Mouse (Mus musculus): ENCODE measurements at regions not wholly inside any gene's neighbourhood (a gene's known extent, or its start where the extent isn't known, plus 50 kb on each side); places are given as distances from the start of the nearest gene placed in this dataset.

- Histone ChIP-seq H3K27ac (no peak overlapping the region), H3K4me3 (replicated peaks) (no peak overlapping the region), H3K9ac (no peak overlapping the region), H3K4me1 (no peaks in the 10 kb centered on the region), H3K9me3 (no peaks in the 10 kb centered on the region), H3K4me2 (no peak overlapping the region), H3K36me3 (no peaks in the 10 kb centered on the region), H3K27me3 (replicated peaks) (peaks cover 11% of the 10 kb centered on the region; the same call in 1 of the 2 replicates)
- ATAC-seq (ENCODE audit: insufficient read depth, low FRiP score, low read depth): no peak
- WGBS: 85% methylated on average over 11 of the region's 11 CpGs
Observed at GRCm38 (mm10) chr2:172751364-172751763, 188.8 kb downstream of the Bmp7 start.

- Histone ChIP-seq H3K27me3 (replicated peaks) (peaks cover 33% of the 10 kb centered on the region; the same call in 1 of the 2 replicates), H3K9ac (no peak overlapping the region), H3K4me2 (no peak overlapping the region), H3K4me3 (replicated peaks) (no peak overlapping the region), H3K27ac (no peak overlapping the region), H3K36me3 (no peaks in the 10 kb centered on the region), H3K4me1 (no peaks in the 10 kb centered on the region), H3K9me3 (no peaks in the 10 kb centered on the region)
- 63% methylated on average over 15 of the region's 15 CpGs for WGBS
- no peak for ATAC-seq (ENCODE audit: insufficient read depth, low FRiP score, low read depth)
Observed at GRCm38 (mm10) chr2:172755686-172756471, 184.2 kb downstream of the Bmp7 start.

- Histone ChIP-seq H3K36me3 (no peaks in the 10 kb centered on the region), H3K4me2 (no peak overlapping the region), H3K27ac (no peak overlapping the region), H3K9ac (no peak overlapping the region), H3K4me3 (replicated peaks) (no peak overlapping the region), H3K9me3 (no peaks in the 10 kb centered on the region), H3K27me3 (replicated peaks) (peaks cover 33% of the 10 kb centered on the region; the same call in 1 of the 2 replicates), H3K4me1 (no peaks in the 10 kb centered on the region)
- WGBS: 30% methylated on average over 8 of the region's 8 CpGs
- no peak for ATAC-seq (ENCODE audit: insufficient read depth, low FRiP score, low read depth)
Observed at GRCm38 (mm10) chr2:172756472-172756860, 183.7 kb downstream of the Bmp7 start.

- no peaks in the 10 kb centered on the region for H3K36me3 ChIP-seq
- WGBS: 10% methylated on average over 9 of the region's 9 CpGs
Observed at GRCm38 (mm10) chr2:172758497-172758896, 181.6 kb downstream of the Bmp7 start.

GRCm38 (mm10) chr2:172765260-172765659, 174.9 kb downstream of the Bmp7 start:
- Histone ChIP-seq H3K4me1 (no peaks in the 10 kb centered on the region), H3K9ac (no peak overlapping the region), H3K4me2 (no peak overlapping the region), H3K4me3 (replicated peaks) (no peak overlapping the region), H3K9me3 (no peaks in the 10 kb centered on the region), H3K27me3 (replicated peaks) (no peaks in the 10 kb centered on the region), H3K36me3 (no peaks in the 10 kb centered on the region), H3K27ac (no peak overlapping the region)
- 88% methylated on average over 2 of the region's 2 CpGs for WGBS
- no peak for ATAC-seq (ENCODE audit: insufficient read depth, low FRiP score, low read depth)

More at GRCm38 (mm10) chr2:172758497-172758896, 181.6 kb downstream of the Bmp7 start:
- Histone ChIP-seq H3K9me3 (no peaks in the 10 kb centered on the region), H3K9ac (no peak overlapping the region), H3K4me2 (no peak overlapping the region), H3K4me1 (no peaks in the 10 kb centered on the region), H3K27me3 (replicated peaks) (peaks cover 33% of the 10 kb centered on the region; the same call in 1 of the 2 replicates), H3K4me3 (replicated peaks) (no peak overlapping the region), H3K27ac (no peak overlapping the region)
- ATAC-seq (ENCODE audit: insufficient read depth, low FRiP score, low read depth): no peak; the same call in 1 of the 2 replicates

- no peak overlapping the region for H3K4me2 ChIP-seq
- 61% methylated on average over 7 of the region's 7 CpGs for WGBS
- H3K9me3 ChIP-seq: no peaks in the 10 kb centered on the region
- no peak overlapping the region for H3K4me3 ChIP-seq (replicated peaks)
- no peaks in the 10 kb centered on the region for H3K4me1 ChIP-seq
- no peak overlapping the region for H3K9ac ChIP-seq
- H3K27ac ChIP-seq: no peak overlapping the region
- ATAC-seq (ENCODE audit: insufficient read depth, low FRiP score, low read depth): no peak
- H3K36me3 ChIP-seq: no peaks in the 10 kb centered on the region
- no peaks in the 10 kb centered on the region for H3K27me3 ChIP-seq (replicated peaks)
Observed at GRCm38 (mm10) chr2:172766403-172766802, 173.7 kb downstream of the Bmp7 start.

GRCm38 (mm10) chr2:172768756-172769155, 171.4 kb downstream of the Bmp7 start:
- Histone ChIP-seq H3K27ac (no peak overlapping the region), H3K36me3 (no peaks in the 10 kb centered on the region), H3K4me3 (replicated peaks) (no peak overlapping the region), H3K4me2 (no peak overlapping the region), H3K27me3 (replicated peaks) (no peaks in the 10 kb centered on the region), H3K4me1 (no peaks in the 10 kb centered on the region), H3K9ac (no peak overlapping the region), H3K9me3 (no peaks in the 10 kb centered on the region)
- ATAC-seq (ENCODE audit: insufficient read depth, low FRiP score, low read depth): no peak
- whole genome bisulfite sequencing: 73% methylated on average over 8 of the region's 8 CpGs

- no peak for ATAC-seq (ENCODE audit: insufficient read depth, low FRiP score, low read depth)
- Histone ChIP-seq H3K4me2 (no peak overlapping the region), H3K4me3 (replicated peaks) (no peak overlapping the region), H3K9ac (no peak overlapping the region), H3K27ac (no peak overlapping the region), H3K9me3 (no peaks in the 10 kb centered on the region), H3K4me1 (no peaks in the 10 kb centered on the region), H3K36me3 (no peaks in the 10 kb centered on the region), H3K27me3 (replicated peaks) (no peaks in the 10 kb centered on the region)
- WGBS: 72% methylated on average over 6 of the region's 6 CpGs
Observed at GRCm38 (mm10) chr2:172770061-172770460, 170.1 kb downstream of the Bmp7 start.

GRCm38 (mm10) chr2:172770606-172771005, 169.5 kb downstream of the Bmp7 start:
- Histone ChIP-seq H3K36me3 (no peaks in the 10 kb centered on the region), H3K4me2 (no peak overlapping the region), H3K27ac (no peak overlapping the region), H3K4me1 (no peaks in the 10 kb centered on the region), H3K4me3 (replicated peaks) (no peak overlapping the region), H3K9ac (no peak overlapping the region), H3K9me3 (no peaks in the 10 kb centered on the region), H3K27me3 (replicated peaks) (no peaks in the 10 kb centered on the region)
- no peak for ATAC-seq (ENCODE audit: insufficient read depth, low FRiP score, low read depth)
- WGBS: 82% methylated on average over 14 of the region's 14 CpGs

- H3K27ac ChIP-seq: no peak overlapping the region
- H3K4me1 ChIP-seq: no peaks in the 10 kb centered on the region
- no peak for ATAC-seq (ENCODE audit: insufficient read depth, low FRiP score, low read depth)
- no peak overlapping the region for H3K4me2 ChIP-seq
- 0% methylated on average over 2 of the region's 2 CpGs for WGBS
- no peak overlapping the region for H3K4me3 ChIP-seq (replicated peaks)
- H3K27me3 ChIP-seq (replicated peaks): no peaks in the 10 kb centered on the region
- H3K9me3 ChIP-seq: no peaks in the 10 kb centered on the region
- no peaks in the 10 kb centered on the region for H3K36me3 ChIP-seq
- no peak overlapping the region for H3K9ac ChIP-seq
Observed at GRCm38 (mm10) chr2:172773176-172773575, 166.9 kb downstream of the Bmp7 start.

- Histone ChIP-seq H3K27me3 (replicated peaks) (no peaks in the 10 kb centered on the region), H3K27ac (no peak overlapping the region), H3K4me2 (no peak overlapping the region), H3K4me1 (no peaks in the 10 kb centered on the region), H3K9me3 (no peaks in the 10 kb centered on the region), H3K36me3 (no peaks in the 10 kb centered on the region), H3K9ac (no peak overlapping the region), H3K4me3 (replicated peaks) (no peak overlapping the region)
- 45% methylated on average over 12 of the region's 12 CpGs for WGBS
- ATAC-seq (ENCODE audit: insufficient read depth, low FRiP score, low read depth): no peak
Observed at GRCm38 (mm10) chr2:172776485-172776884, 163.6 kb downstream of the Bmp7 start.

- H3K4me2 ChIP-seq: no peak overlapping the region
- H3K9ac ChIP-seq: no peak overlapping the region
- H3K9me3 ChIP-seq: no peaks in the 10 kb centered on the region
- H3K4me1 ChIP-seq: no peaks in the 10 kb centered on the region
- no peaks in the 10 kb centered on the region for H3K27me3 ChIP-seq (replicated peaks)
- 70% methylated on average over 2 of the region's 2 CpGs for WGBS
- no peak for ATAC-seq (ENCODE audit: insufficient read depth, low FRiP score, low read depth)
- no peak overlapping the region for H3K27ac ChIP-seq
- H3K36me3 ChIP-seq: no peaks in the 10 kb centered on the region
- no peak overlapping the region for H3K4me3 ChIP-seq (replicated peaks)
Observed at GRCm38 (mm10) chr2:172777774-172778173, 162.3 kb downstream of the Bmp7 start.
